Mouse (Mus musculus): ENCODE data around the gene Zhx3.

Zhx3 gene

DNA sequence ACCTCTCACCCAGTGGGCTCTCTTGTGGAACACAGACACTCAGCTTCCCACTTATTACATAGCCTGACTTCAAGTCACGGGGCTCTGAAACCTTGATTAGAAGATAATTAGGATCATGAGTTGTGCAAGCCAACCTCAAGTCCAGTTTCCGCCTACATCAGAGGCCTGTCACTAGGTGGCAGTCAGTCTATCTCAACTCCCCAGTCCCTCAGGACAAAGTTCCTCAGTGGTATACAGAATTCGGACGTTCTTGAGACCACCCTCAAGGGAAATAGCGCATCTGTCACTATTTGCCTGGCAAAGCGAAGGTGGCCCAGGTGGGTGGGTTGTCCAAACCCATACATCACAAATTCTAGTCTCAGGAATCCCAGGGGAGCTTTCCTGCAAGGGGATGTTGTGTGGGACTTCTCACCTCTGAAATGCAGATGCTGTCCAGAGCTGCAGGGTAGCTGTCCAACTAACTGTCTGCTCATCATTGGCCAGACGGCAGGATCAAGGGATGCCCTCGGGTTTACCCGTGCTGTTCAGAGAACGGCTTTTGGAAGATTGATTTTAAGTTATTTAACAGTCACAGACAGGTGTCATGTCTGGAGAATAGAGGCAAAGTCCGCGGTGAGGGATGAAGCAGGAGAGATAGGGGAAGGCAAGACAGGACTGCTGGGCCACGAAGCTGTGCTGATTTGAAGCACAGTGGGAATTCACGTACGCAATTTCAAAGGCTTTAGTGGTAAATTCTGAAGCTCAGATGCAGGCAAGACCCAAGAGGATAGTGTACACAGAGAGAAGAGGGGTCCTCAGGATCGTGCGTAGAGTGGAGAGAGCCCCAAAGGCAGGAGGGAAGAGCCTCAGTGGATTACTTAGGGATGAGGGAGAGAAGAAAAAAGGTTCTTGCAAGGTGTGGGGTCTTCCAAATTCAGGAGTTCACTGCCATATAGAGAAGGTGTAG lies 142.7 kb downstream of the Zhx3 start:
- no peak for DNase-seq (ENCODE audit: low read depth, low spot score)

DNA sequence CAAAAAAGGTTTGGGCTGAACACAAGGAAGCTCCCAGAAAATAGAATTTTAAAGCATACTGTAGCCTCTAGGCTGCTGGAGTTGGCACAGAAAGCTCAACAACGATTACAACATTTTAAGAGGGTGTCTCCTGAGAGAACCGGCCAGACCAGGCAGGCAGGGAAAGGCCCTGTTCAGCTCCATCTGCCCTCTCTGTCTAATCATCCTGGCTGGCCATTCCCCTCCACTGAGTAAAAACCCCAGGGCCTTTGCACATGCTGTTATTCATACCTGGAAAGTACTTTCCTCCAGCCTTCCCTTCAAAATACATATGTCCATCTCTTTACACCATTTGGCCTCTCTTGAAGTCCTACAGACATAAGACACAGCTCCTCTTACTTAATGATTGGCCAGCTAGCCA lies 143.4 kb downstream of the Zhx3 start:
- DNase-seq (ENCODE audit: low read depth, low spot score) = no peak

DNA sequence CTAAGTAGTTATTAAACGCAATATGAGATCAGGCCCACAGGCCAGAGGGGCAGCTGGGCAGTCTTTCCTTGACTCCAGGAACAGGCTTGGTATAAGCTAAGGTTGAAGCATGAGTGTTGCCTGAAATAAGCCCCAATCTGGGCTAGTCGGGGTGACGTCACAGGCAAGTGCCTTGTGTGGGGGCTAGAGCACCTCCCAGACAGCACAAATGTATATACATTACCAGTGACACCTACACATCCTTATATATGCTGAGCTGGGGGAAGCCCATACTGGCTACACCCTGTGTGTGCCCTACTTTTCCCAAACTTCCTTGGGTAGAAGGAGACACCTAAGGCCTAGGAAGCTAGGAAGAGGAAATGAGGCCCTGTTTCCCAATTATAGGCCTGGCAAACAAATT lies 143.8 kb downstream of the Zhx3 start:
- DNase-seq (ENCODE audit: low read depth, low spot score) = no peak

DNA sequence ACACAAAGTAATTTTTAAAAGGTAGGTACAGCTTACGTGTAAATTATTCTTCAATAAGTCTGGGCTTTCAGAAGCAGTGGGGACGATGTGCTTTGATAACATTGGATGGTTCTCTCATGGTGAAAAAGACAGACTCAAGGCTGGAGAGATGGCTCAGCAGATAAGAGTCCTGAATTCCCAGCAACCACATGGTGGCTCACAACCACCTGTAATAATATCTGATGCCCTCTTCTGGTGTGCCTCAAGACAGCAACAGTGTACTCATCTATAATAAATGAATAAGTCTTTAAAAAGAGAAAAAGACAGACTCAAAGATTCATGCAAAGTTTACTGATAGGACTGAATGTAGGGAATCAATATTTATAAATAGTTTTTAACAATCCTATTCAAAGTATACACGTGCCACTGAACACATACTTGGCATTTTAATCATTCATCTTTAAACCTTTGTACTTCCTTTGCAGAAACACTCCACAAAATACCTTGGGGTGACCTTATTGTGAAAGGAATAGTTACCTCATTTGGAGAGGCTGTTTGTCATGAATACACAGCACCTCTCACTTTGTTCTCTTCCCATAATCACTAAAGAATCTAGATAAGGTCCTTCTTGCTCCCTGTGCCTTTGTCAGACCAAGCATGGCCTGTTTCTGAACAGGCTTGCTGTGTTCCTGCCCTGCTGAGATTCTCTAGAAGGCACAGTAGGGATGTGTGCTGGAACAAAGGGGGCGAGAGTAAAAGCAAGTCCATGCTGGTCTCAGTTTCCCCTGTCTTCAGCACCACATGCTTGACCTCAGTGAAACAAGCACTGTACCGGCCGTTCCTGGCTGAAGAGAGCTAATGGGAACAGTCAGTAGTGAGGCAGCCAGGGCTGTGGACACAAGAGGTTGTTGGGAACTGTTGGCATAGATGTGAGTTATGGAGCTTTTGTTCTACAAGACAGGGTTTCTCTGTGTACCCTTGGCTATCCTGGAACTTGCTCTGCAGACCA lies 146.6 kb downstream of the Zhx3 start:
- no peak for DNase-seq (ENCODE audit: low read depth, low spot score)

DNA sequence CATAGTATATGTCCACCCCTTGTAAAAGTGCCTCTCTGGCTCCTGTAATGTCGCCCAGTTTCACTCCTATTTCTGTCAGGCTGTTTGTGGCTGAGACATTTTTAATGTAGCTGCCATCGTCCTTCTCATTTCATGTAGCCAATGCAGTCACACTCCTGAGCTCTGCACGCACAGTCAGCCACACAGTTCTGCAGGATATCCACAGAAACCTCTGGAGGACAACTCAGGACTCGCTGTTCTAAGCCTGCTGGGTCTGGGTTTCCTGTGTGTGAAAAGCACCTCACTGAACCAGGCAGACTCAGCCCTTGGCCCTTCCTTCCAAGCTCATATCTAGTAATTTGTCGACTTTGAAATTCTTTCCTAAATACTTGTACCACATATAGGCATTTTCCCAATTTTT lies 148.3 kb downstream of the Zhx3 start:
- DNase-seq (ENCODE audit: low read depth, low spot score) = no peak

DNA sequence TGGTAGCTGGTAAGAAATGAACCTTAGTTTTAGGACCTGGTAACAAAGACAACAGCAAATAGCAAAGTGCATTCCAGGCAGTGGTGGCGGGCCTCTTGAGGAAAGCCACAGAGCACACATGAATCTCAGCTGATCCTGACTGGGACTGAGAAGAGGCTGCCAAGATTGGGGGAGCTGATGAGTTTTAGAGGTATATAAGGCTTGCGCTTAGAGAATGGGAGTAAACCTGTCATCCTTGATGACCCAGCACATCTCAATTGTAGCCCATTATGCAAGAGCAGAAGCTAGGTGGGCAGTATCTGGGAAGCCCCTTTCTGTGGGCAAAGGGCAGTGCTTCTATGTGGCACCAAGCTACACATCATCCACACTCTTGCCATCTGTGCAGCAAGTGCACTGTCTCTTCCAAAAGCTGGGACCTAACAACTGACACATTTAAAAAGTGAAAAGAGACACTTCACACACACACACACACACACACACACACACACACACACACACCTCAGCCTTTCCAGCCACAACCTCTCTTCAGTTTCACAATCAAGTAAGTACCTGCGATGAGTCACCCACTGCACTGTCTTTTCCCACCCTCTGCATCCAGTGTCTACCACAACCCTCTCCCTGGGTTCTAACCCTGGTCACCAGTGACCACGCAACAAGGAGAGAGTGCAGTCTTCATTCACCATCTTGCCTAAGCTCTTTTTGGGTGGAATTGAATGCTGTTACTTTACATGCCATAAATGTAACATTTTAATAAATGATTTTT lies 149.0 kb downstream of the Zhx3 start:
- no peak for DNase-seq (ENCODE audit: low read depth, low spot score)

DNA sequence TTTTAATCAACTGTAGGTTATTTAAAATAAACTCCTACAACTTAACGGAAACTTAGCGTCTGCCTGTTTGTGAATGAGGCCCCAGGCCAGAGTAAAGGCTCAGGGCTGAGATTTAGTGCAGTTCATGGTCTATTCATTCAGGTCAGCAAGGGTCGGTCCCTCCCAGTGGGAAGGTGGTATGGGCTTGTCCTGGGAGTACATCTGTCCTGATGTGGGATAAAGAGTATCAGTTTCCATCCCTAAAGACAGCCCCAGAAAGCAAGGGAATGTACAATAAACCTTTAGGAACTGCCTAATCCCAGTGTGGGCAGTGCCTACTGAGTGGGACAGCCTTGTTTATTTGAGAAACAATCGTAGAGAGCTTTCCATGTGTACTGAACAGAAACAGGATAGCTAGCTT lies 150.1 kb downstream of the Zhx3 start:
- no peak for DNase-seq (ENCODE audit: low read depth, low spot score)

DNA sequence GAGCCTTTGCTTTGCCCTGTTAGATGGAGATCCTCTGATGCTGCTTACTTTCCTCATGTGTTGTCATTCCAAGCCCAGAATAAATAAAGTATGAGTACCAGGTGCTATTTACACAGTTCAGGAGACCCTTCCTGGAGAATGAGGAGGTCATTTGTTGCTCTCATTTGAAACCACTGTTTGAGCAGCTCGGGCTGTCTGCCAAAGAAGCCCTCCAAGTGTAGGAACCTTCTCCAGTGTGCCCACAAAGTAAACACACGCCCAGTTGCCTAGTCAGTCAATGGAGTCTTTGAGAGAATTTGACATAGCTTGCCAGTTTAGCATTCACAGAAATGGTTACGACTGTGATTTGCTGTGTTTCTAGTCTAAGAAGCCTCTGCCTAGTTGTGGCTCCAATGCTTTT lies 154.0 kb downstream of the Zhx3 start:
- DNase-seq (ENCODE audit: low read depth, low spot score) = no peak

DNA sequence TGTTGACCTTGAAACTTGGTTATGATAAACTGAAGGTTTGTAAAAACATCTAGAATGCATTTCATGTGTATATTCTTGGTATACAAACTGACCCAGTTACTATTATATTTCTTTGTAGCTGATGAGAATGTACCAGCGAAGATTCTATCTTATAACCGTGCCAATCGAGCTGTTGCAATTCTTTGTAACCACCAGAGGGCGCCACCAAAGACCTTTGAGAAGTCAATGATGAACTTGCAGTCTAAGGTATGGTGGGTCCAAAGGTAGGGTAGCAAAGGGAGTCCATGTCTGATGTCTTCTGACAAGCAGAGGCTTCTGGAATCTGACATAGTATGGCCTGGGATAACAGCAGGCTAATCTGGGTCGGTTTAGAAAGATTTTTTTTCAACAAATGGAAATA lies 155.5 kb downstream of the Zhx3 start:
- no peak for DNase-seq (ENCODE audit: low read depth, low spot score)

DNA sequence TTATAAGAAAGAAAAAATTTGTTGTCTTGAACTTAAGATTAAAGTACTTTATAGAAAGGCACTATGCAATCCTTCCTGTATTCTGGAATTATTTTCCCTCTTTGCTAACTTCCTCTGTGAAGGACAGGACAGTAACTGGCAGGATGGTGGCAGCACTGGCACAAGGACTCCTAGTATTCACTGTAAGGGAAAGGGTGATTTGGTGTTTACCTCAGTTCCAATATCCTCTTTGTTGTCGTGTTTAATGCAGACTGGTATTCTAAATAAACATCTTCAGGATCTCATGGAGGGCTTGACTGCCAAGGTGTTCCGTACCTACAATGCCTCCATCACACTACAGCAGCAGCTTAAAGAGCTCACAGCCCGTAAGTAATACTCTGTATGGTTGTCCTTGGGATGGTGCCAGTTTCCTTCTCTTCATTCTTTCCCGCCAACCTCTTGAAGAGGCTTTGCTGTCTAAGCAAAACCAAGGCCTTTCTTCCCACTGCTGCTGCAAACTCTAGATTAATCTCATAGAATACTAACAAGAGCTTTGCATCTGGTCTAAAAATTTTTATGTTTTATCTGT lies 157.3 kb downstream of the Zhx3 start:
- DNase-seq (ENCODE audit: low read depth, low spot score) = no peak

DNA sequence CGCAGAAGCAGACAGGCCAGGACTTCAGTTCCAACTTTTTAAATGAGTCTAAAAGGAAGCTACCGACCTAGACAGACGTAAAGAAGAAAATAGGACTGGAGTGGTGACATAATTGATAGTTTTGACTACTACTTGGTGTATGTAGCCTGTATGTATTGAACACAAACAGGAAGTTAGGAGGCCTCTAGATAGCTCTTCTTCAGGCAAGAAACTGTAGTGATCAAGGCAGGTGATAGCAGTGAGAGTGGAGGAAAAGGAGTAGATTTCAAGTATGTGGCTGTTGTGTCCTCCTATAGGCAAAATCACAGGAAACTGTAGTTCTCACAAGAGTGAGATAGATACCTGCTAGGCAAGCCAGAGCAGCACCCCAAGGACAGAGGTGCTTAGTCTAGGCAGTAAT lies 165.1 kb downstream of the Zhx3 start:
- no peak for DNase-seq (ENCODE audit: low read depth, low spot score)

DNA sequence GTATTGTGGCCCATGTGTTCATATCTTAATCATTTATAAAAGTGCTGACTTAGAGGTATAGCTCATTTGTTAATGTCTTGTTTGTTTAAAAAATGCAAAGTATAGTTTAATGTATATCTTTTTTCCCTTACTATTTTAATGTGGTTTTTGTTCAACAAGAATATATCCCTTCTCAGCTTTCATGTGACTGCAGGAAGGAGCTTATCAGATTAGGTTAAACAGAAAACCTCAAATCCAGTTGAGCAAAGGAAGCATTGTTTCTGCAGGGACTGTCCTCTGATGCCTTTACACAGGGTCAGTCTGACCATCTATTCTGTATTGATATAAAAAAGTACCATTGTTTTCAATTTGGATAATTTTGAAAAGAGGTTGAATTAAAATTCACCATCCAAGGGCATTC lies 170.0 kb downstream of the Zhx3 start:
- DNase-seq (ENCODE audit: low read depth, low spot score) = no peak

DNA sequence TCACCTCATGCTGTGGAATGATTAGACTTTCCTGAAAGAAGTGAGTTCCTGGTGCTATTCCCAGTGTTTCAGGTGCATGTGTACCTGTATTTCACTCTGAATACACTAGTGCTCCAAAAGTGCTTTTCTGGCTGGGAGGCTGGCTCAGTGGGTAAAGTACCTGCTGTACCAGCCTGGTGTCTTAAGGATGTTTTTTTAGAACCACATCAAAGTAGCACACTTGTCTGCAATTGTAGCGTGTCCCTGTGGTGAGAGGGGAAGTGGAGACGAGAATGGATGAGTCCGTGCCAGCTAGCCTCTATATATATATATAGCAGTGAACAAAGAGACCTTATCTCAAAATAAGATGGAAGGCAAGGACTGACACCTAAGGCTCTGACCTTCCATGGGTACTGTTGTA lies 171.2 kb downstream of the Zhx3 start:
- DNase-seq (ENCODE audit: low read depth, low spot score) = no peak

DNA sequence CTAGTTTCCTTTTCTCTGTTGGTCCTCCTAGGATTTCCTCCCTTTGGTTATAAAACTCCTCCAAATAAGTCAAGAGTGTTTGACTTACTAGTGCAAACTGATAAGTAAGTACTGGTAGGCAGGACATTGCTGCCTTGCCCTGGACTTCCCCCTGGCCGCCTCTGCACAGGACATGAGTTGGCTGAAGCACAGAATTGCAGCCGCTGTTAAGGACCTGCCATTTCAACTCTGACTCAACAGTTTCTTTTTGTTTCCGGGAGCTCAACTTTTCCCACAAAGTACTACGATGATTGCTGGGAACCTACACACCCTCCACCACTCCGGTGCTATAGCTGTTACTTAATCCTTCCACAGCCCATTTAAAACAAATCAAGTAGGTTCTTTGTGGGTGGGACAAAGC lies 172.5 kb downstream of the Zhx3 start:
- no peak for DNase-seq (ENCODE audit: low read depth, low spot score)
